Mouse (Mus musculus): ENCODE measurements around the gene Hmgcl.
"Not testable (repeated sequence)": the region's sequence is repeated elsewhere in the genome, so short reads cannot be mapped to it uniquely, and the experiment has no call there.

The Hmgcl gene

GRCm38 (mm10) chr4:135961709-135962108, 15.5 kb downstream of the Hmgcl start:
- no peak for DNase-seq (ENCODE audit: low read depth, low spot score)

- no peak for DNase-seq (ENCODE audit: low read depth, low spot score)
These were observed 15.9 kb downstream of the Hmgcl start for GRCm38 (mm10) chr4:135962198-135962597.

GRCm38 (mm10) chr4:135962946-135963345, 16.7 kb downstream of the Hmgcl start:
- DNase-seq (ENCODE audit: low read depth, low spot score): peak; percentile 41

GRCm38 (mm10) chr4:135963457-135964193, 17.4 kb downstream of the Hmgcl start, which contains the start of gene Gale:
TSS of gene Gale (plus strand) at chr4:135963727.
- DNase-seq (ENCODE audit: low read depth, low spot score): peak; percentile 99

GRCm38 (mm10) chr4:135964426-135964825, 18.2 kb downstream of the Hmgcl start:
- no peak for DNase-seq (ENCODE audit: low read depth, low spot score)

GRCm38 (mm10) chr4:135965113-135965512, 18.9 kb downstream of the Hmgcl start:
- no peak for DNase-seq (ENCODE audit: low read depth, low spot score)

- no peak for DNase-seq (ENCODE audit: low read depth, low spot score)
These were observed 20.0 kb downstream of the Hmgcl start for GRCm38 (mm10) chr4:135966283-135966682.

- no peak for DNase-seq (ENCODE audit: low read depth, low spot score)
These were observed 21.0 kb downstream of the Hmgcl start for GRCm38 (mm10) chr4:135967086-135967760.

GRCm38 (mm10) chr4:135968271-135968869, 22.1 kb downstream of the Hmgcl start:
- DNase-seq (ENCODE audit: low read depth, low spot score): no peak

GRCm38 (mm10) chr4:135969070-135969750, 23.0 kb downstream of the Hmgcl start:
- no peak for DNase-seq (ENCODE audit: low read depth, low spot score)

GRCm38 (mm10) chr4:135970585-135970984, 24.3 kb downstream of the Hmgcl start:
- DNase-seq (ENCODE audit: low read depth, low spot score): no peak

- no peak for DNase-seq (ENCODE audit: low read depth, low spot score)
These were observed 25.7 kb downstream of the Hmgcl start for GRCm38 (mm10) chr4:135971805-135972555.

- peak; percentile 74 for DNase-seq (ENCODE audit: low read depth, low spot score)
These were observed 26.3 kb downstream of the Hmgcl start, which contains the start of gene Lypla2 for GRCm38 (mm10) chr4:135972556-135972906. TSS of gene Lypla2 (minus strand) at chr4:135972626.

GRCm38 (mm10) chr4:135972911-135973811, 26.9 kb downstream of the Hmgcl start:
- no peak for DNase-seq (ENCODE audit: low read depth, low spot score)

GRCm38 (mm10) chr4:135976146-135976545, 29.9 kb downstream of the Hmgcl start:
- DNase-seq (ENCODE audit: low read depth, low spot score): no peak

GRCm38 (mm10) chr4:135980223-135980622, 34.0 kb downstream of the Hmgcl start:
- not testable (repeated sequence) for DNase-seq (ENCODE audit: low read depth, low spot score)

- no peak for DNase-seq (ENCODE audit: low read depth, low spot score)
These were observed 35.3 kb downstream of the Hmgcl start for GRCm38 (mm10) chr4:135981524-135982063.

GRCm38 (mm10) chr4:135984556-135984955, 38.3 kb downstream of the Hmgcl start:
- no peak for DNase-seq (ENCODE audit: low read depth, low spot score)

- DNase-seq (ENCODE audit: low read depth, low spot score): no peak
These were observed 38.9 kb downstream of the Hmgcl start for GRCm38 (mm10) chr4:135985193-135985592.

GRCm38 (mm10) chr4:135985769-135986168, 39.5 kb downstream of the Hmgcl start:
- DNase-seq (ENCODE audit: low read depth, low spot score): no peak
